Mouse (Mus musculus) megakaryocyte, embryonic 14.5 days (primary cell): ENCODE data around the gene Tgm4.

ENCODE experiments used
- FLI1 ChIP-seq: IDR thresholded peaks from 2 replicates; pipeline ENCODE4 v1.6.1; 2012; ENCODE audit warnings: low read length, inconsistent platforms, mixed read lengths
- GATA1 ChIP-seq: IDR thresholded peaks from 3 replicates; pipeline ENCODE4 v1.6.1; 2012; ENCODE audit warnings: mixed read lengths, low read length, inconsistent platforms, borderline replicate concordance

- TF ChIP-seq GATA1 (no peak), FLI1 (no peak)
Measured at GRCm38 (mm10) chr9:123085373-123085772, 50.8 kb downstream of the Tgm4 start.
